Mouse (Mus musculus): ENCODE measurements around the gene Tenm4.

GRCm38 (mm10) chr7:96648606-96649005, 477.6 kb downstream of the Tenm4 start:
- TF ChIP-seq SMC3 (IDR thresholded peaks at IDR 0.05; ENCODE audit: low read depth, low read length): no peak
- TF ChIP-seq CTCF (conservative IDR thresholded peaks at IDR 0.05 in 1 of 2, IDR thresholded peaks at IDR 0.05 in 1 of 2; ENCODE audit: low read depth in 2 of 2, low read length in 2 of 2): no peak
- no peak for TF ChIP-seq CHD2 (IDR thresholded peaks at IDR 0.05; ENCODE audit: low read length)
- TF ChIP-seq ETS1 (conservative IDR thresholded peaks at IDR 0.05; ENCODE audit: low read depth, low read length): no peak
- no peak for TF ChIP-seq ZNF384 (IDR thresholded peaks at IDR 0.05; ENCODE audit: low read depth, low read length)
- no peak for TF ChIP-seq BHLHE40 (IDR thresholded peaks at IDR 0.05; ENCODE audit: low read depth, low read length)
- TF ChIP-seq CHD1 (IDR thresholded peaks at IDR 0.05; ENCODE audit: low read depth, low read length): no peak
- no peak for TF ChIP-seq ZMIZ1 (IDR thresholded peaks at IDR 0.05; ENCODE audit: low read depth, low read length)
- no peak for TF ChIP-seq POLR2A (IDR thresholded peaks at IDR 0.05; ENCODE audit: low read depth, low read length)
- TF ChIP-seq USF2 (conservative IDR thresholded peaks at IDR 0.05; ENCODE audit: low read depth, low read length): no peak
- no peak for TF ChIP-seq HCFC1 (IDR thresholded peaks at IDR 0.05; ENCODE audit: low read depth, low read length)
- TF ChIP-seq IRF4 (IDR thresholded peaks at IDR 0.05; ENCODE audit: low read depth, low read length): no peak

All from CH12.LX (cell line).